Mouse (Mus musculus): ENCODE results near the gene Inhbb.

The Inhbb gene

GRCm38 (mm10) chr1:119421576-119422421 lies at the start of gene Inhbb:
TSS of gene Inhbb (minus strand) at chr1:119422248.
- in situ Hi-C loops (cut with MboI, MseI), result no loop called here

DNA sequence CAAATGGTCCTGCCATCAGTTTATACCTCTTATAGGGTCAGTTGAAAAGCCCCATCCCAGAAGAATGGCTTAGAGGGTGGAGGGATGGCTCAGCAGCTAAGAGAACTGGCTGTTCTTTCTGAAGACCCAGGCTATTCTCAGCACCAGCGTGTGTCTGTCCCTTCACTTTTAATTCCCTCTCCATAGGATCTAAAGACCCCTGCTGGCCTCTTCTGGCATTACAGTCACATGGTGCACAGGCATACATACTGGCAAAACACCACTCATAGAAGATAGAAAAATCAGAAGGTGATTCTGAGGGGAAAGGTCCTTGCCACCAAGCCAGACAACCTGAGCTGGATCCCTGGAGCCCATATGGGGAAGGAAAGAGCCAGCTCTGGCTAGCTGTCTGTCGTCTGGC lies 41.3 kb upstream of the Inhbb start:
- in situ Hi-C loops (cut with MboI, MseI), result loop anchor here (25.0 kb wide), 1 partner anchor 376 kb away; no protein-coding TSS in a partner anchor

GRCm38 (mm10) chr1:119460062-119460461 lies 38.0 kb upstream of the Inhbb start:
- in situ Hi-C loops (cut with MboI, MseI), result loop anchor here (25.0 kb wide), 1 partner anchor 373 kb away; no protein-coding TSS in a partner anchor

DNA sequence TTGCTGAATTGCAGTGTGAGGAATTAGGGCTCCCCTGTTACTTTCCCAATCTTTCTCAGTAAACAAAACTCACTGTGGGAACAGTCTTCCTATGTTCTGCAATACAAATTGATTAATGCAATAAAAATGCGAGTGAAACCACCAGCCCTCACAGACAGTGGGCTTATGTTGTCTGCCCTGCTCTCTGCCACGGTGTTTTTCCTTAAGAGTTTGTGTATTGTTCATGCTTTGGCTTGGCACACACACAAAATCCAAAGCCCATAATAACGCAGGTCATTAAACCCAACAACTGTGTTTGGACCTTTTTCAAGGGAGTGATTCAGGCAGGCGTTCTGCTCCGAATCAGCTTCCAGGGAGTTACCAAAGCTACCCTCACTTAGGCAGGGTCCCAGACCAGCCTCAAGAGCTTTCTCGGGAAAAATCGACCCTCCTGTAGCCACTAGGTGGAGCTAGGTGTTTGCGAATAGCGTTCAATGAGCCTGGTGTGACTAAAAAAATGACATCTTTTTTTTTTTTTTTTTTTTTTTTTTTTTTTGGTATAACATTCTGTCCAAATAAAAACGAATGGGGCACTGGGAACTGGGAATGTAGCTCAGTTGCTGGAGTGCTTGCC lies 36.1 kb upstream of the Inhbb start:
- in situ Hi-C loops (cut with MboI, MseI), result loop anchor here (25.0 kb wide), 1 partner anchor 371 kb away; no protein-coding TSS in a partner anchor

GRCm38 (mm10) chr1:119457528-119457855 lies 35.4 kb upstream of the Inhbb start:
- in situ Hi-C loops (cut with MboI, MseI), result loop anchor here (25.0 kb wide), 1 partner anchor 370 kb away; no protein-coding TSS in a partner anchor

DNA sequence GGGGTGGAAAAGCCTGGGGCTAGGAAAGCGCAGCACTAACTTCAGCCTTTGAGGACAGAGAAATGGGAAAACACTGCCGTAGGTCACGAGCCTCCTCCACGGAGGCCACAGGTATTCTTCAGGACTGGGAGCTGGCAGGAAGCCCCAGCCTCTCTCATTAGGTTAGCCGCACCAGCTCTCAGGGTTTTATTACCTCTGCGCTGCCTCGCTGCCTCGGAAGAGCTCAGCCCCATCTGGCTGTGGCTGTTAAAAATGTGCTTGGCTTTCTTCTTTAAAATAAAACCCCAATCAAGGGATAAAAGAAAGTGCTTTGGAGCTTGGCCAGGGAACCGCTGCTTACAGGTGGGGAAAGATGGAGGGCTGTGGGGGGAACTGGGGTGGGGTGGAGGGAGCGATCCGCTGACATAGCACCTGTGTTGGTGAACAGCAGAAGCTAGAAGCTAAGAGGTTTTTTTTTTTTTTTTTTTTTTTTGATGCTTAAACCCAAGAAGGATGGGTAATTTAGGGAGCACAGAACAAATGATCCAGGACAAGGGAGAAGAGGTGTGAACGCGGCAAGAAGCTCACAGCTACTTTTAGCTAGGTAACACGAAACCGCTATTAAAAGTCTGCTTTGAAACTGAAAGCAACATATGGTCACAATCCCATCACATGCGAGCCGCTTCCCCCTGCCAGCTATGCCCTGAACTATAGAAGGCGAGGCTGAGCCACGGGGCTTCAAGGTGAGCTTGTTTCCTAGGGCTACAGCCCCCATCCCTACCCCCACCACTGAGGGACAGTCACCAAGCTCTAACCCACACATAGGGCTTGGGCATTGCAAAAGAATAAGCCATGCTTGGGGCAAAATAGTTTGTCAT lies 34.9 kb upstream of the Inhbb start:
- in situ Hi-C loops (cut with MboI, MseI), result loop anchor here (25.0 kb wide), 1 partner anchor 370 kb away; no protein-coding TSS in a partner anchor

DNA sequence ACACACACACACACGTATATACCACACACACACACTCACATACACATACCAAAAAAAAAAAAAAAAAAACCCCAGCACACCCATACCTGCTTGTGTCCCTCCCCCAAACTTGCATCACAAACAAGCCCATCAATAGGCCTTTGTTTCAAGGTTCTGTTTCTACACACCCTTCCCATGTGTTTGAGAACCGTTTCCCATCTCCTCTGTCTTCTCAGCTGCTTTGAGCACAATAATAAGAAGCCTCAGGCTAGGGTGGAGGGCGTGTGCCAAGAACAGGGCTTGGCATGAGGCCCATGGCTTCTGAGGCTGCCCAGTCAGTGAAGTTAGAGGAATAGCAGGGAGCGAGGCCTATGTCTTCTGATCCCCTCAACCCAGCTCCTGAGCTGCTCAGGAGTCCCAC lies 31.7 kb upstream of the Inhbb start:
- in situ Hi-C loops (cut with MboI, MseI), result loop anchor here (25.0 kb wide), 1 partner anchor 366 kb away; no protein-coding TSS in a partner anchor

GRCm38 (mm10) chr1:119451417-119451816 lies 29.4 kb upstream of the Inhbb start:
- in situ Hi-C loops (cut with MboI, MseI), result loop anchor here (25.0 kb wide), 1 partner anchor 364 kb away; no protein-coding TSS in a partner anchor

- in situ Hi-C loops (cut with MboI, MseI), result loop anchor here (25.0 kb wide), 1 partner anchor 363 kb away; no protein-coding TSS in a partner anchor
Measured at GRCm38 (mm10) chr1:119450651-119451345, 28.8 kb upstream of the Inhbb start.

DNA sequence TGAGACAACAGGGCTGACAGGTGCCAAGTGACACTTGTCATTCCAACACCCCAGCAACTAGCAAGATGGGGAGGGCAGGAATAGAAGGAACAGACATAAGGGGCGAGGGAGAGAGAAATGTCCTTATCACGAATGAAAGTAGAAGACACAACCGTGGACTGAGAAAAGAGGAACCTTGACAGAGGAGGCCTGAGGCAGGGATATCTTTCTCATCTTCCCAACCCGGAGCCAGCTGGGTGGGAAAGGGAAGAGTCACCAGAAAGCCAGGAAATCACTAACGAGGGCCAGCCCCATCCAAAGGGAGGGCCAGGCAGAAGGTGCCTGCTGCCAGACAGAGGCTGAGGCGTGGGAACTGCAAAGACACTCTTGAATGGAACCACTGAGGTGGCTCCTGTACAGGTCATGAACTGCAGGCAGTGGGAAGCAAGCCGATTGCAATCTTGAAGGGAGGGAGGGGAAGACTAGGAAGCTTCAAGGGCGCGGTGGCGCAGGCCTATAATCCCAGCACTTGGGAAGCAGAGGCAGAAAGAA lies 24.8 kb upstream of the Inhbb start:
- in situ Hi-C loops (cut with MboI, MseI), result no loop called here

DNA sequence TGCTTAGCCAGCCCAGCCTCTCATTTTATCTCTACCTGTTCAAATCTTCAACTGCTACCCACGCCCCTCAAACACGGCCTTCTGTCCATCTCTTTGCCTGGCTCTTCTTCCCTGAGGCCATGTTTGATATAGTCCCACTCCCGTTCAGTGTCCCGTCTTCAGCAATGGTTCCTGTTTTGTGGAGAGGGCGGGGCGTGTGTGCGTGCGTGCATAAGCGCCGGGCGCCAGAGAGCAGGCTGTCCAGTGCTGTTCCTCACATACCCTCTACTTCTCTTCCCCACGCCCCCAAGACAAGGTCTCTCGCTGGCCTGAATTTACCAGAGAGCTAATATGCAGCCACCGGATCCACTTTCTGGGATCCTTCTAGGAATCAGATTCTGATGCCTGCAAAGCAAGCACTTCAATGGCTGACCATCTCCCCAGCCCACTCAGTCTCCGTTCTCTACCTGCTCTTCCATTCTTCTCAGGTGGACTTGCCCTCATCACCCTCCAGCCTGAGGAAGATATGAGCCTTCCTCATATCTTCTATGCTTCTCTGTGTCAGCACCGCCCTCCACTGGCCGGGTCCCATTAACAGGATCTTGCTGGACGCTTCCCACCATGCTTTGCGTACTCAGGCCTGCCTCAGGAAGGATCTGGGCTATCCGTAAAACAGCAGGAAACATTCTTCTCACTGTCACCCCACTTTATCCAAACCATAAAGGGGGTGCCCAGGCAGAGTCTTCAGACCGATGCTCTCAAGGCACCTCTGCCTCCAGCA lies 21.7 kb upstream of the Inhbb start:
- in situ Hi-C loops (cut with MboI, MseI), result no loop called here

- in situ Hi-C loops (cut with MboI, MseI), result no loop called here
Measured at GRCm38 (mm10) chr1:119442901-119443300, 20.9 kb upstream of the Inhbb start.

DNA sequence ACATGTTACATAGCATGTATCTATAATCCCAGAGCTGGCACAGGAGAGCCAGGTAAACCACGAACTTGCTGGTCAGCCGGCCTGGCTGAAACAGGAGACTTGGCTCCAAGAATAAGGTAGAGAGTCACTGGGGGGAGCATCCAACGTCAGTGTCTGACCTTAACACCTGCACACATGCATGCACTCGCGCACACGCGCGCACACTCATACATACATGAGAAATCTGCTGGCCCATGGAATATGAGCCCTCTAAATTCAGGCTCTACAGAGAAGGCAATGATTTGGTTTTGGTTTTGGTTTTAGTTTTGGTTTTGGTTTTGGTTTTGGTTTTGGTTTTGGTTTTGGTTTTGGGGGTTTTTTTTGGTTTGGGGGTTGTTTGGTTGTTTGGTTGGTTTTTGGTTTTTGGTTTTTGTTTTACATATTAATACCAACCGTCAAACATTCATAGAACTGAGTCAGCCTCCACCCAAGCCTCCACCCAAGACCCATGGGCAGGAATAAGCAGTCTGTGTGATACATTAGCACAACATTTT lies 16.1 kb upstream of the Inhbb start:
- in situ Hi-C loops (cut with MboI, MseI), result no loop called here

DNA sequence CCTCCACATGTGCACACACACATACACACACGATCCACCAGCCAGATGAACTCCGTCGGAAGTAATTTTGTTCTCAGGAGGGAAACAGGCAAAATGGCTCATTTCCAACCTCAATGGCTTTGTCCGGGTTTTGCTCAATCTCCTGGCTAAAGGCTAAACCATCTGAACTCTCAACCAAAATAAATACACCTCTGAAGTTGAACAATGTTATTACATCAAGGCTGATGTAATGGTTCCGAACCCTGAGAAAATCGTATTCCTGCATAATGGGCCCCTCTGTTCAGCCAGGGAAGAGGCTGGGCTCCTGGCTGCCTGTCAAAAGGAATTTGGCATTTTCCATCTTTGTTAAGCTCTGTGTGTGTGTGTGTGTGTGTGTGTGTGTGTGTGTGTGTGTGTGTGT lies 15.4 kb upstream of the Inhbb start:
- in situ Hi-C loops (cut with MboI, MseI), result no loop called here

DNA sequence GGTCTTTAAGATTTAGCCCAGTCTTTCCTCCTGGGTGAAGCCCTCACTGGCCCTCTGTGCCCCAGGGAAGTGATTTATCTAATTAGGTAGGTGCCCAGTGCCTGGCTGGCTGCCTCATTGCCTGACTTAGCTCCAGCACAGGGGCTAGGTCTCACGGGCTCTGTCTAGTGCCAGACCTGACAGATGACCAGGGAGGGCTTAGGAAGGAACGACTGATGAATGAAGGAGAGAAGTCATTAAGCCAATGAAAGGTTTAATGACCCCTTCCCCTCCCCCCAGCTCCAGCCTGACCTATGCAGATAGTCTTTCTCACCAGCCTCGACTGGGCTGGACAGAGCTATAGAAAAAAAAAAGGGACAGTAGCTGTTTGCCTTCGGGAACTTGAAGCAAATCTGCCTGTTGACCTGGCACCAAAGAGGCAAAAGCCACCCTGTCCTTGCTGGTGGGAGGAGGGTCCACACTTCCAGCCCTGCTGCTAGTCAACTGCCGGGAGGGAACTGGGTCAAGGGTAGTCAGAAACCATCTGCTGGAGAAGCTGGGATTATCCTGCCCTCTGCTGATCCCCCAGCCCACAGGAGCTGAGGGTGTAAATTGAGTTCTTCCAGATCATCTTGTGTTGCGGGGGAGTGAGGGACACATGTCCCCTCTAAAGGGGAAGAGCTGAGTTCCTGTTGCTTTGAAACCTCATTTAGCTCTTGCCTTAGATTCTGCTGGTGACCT lies 2.3 kb upstream of the Inhbb start:
- in situ Hi-C loops (cut with MboI, MseI), result no loop called here

DNA sequence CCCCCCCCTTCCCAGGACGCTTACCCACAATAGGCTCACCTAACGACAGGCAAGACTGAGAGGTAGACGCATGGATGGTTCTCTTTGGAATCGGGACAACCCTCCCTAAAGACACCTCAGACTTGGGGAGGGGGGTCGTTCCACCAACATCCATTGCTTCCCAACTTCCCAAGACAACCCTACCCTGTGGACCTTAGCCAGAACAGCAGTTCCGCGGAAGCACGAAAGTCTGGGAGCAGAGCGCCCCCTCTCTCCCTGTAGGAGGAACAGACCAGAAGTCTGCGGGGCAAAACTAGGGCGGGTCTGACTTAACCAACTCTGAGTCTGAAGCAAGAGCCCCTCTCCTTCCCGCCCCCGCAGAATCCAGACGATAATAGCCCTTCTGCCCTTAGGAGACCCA lies 1.5 kb upstream of the Inhbb start:
- in situ Hi-C loops (cut with MboI, MseI), result no loop called here

- in situ Hi-C loops (cut with MboI, MseI), result no loop called here
Measured at GRCm38 (mm10) chr1:119422460-119423015, 490 bp upstream of the Inhbb start.

DNA sequence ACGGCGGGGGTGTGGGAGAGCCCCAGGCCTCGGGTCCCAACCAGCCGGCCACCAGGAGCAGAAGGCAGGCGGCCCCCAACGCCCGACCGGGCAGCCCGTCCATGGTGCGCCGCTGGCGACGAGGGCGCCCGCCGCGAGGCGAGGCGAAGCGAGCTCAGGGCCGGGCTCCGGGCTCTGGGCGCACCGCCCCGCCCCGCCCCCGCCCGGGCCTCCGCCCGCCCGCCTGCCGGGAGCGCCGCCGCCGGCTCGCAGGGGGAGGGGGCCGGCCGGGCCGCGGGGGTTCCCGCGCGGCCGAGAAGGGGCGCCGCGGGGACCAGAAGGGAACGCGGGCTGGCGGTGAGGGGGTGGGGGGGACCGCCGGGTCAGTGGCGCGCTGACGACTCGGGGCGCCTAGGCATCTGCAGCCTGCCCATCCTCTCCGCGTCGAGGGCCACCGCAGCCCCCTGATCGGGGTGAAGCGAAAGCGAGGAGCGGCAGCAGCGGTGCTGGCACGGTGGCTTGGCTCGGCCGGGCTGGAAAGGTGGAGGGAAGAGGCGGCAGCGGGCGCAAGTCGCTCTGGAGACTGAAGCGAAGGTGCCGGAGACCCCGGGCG lies 968 bp downstream of the Inhbb start:
- in situ Hi-C loops (cut with MboI, MseI), result no loop called here
